Mouse (Mus musculus) ES-Bruce4 (cell line): ENCODE data around the gene 6430571L13Rik. TPM values are rescaled to one million over a fixed set of nuclear protein-coding genes. Genes with fewer than 3 reads are reported as not detected.
"Not testable (repeated sequence)": the region's sequence is repeated elsewhere in the genome, so short reads cannot be mapped to it uniquely, and the experiment has no call there.

Source experiments
- H3K27ac ChIP-seq: 2 replicates; pipeline ENCODE4 v1.5.1; 2012; ENCODE audit warnings: low read length, inconsistent platforms; ENCODE audit not compliant: insufficient read depth
- H3K27me3 ChIP-seq: 2 replicates; pipeline ENCODE4 v1.6.1; 2012; ENCODE audit warnings: mild to moderate bottlenecking, low read length, inconsistent platforms; ENCODE audit not compliant: control insufficient read depth, poor library complexity, insufficient read depth, severe bottlenecking
- H3K36me3 ChIP-seq: 2 replicates; pipeline ENCODE4 v1.6.1; 2012; ENCODE audit warnings: inconsistent platforms, mild to moderate bottlenecking, low read length, moderate library complexity; ENCODE audit not compliant: control insufficient read depth, poor library complexity, insufficient read depth, severe bottlenecking
- H3K4me1 ChIP-seq: one replicate; pipeline ENCODE4 v1.8.1; 2011; ENCODE audit warnings: low read length; ENCODE audit not compliant: control insufficient read depth, insufficient read depth
- H3K4me3 ChIP-seq: 2 replicates; pipeline ENCODE4 v1.5.1; 2011; ENCODE audit warnings: low read depth, mild to moderate bottlenecking, low read length
- H3K9ac ChIP-seq: 2 replicates; pipeline ENCODE4 v1.6.1; 2012; ENCODE audit warnings: low read depth, mild to moderate bottlenecking, inconsistent platforms; ENCODE audit not compliant: poor library complexity, severe bottlenecking
- H3K9me3 ChIP-seq: replicated peaks from 2 replicates; pipeline ENCODE4 v1.6.1; 2012; ENCODE audit warnings: mild to moderate bottlenecking, low read length, inconsistent platforms; ENCODE audit not compliant: control insufficient read depth, poor library complexity, insufficient read depth, severe bottlenecking
- CTCF ChIP-seq: IDR thresholded peaks from one replicate; pipeline ENCODE4 v1.8.1; 2011; ENCODE audit warnings: low read depth, low read length
- EP300 ChIP-seq: IDR thresholded peaks from 2 replicates; pipeline ENCODE4 v1.6.1; 2011; ENCODE audit warnings: low read depth, low read length; ENCODE audit not compliant: insufficient read depth
- POLR2A ChIP-seq: IDR thresholded peaks from one replicate; pipeline ENCODE4 v1.8.1; 2011; ENCODE audit warnings: low read length; ENCODE audit not compliant: insufficient read depth
- polyA plus RNA-seq: library from polyadenylated mRNA; stranded (reverse); fragments of >200 nt; gene quantifications from 2 replicates; pipeline ENCODE4 v1.2.4, GENCODE M21; 2011; ENCODE audit warnings: low read depth; ENCODE audit not compliant: missing spikeins, insufficient read depth, insufficient read length

Gene 6430571L13Rik
- polyA plus RNA-seq, 1 experiment, result 0.30 TPM

DNA sequence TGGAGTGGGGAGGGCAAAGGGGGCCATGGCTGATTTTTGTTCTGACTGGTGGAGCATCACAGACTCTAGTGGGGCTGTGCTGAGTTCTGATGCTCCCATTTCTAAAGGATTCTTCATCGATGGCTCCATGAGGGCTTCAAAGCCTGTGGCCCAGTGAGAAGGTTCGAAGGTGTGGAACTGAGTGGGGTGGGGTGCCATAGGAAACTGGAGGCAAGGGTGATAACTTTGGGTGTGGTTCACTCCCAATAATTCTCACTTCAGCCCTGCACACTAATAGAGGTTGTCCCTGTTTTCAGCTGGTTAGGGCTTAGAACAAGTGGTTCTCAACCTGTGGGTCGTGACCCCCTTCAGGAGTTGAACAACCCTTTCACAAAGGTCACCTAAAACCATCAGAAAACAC, 36.0 kb upstream of the 6430571L13Rik start:
- Histone ChIP-seq H3K9ac (no peak overlapping the region), H3K9me3 (no peaks in the 10 kb centered on the region), H3K27ac (no peak overlapping the region), H3K27me3 (no peaks in the 10 kb centered on the region), H3K36me3 (peaks cover 10% of the 10 kb centered on the region), H3K4me1 (peaks cover 3% of the 10 kb centered on the region), H3K4me3 (no peak overlapping the region)
- no peak for TF ChIP-seq CTCF
- TF ChIP-seq POLR2A, result no peak
- no peak for TF ChIP-seq EP300

DNA sequence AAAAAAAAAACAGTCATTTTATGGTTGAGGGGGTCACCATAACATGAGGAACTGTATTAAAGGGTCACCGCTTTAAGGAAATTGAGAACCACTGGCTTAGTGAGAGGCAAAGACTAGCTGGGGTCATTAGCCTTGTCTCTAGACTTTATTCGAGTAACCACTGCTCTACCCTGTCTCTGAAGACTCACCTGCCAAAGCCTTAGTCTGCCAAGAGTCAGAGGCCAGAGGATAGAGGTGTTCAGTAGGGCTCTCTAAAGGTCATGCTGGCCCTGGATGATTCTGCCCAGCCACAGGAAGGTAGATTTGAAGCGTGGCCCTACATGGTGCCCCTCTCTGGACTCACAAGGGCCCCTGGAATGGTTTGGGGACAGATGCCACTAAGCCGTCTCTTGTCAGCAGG, 35.4 kb upstream of the 6430571L13Rik start:
- H3K4me3 ChIP-seq, result no peak overlapping the region
- no peak overlapping the region for H3K9ac ChIP-seq
- no peaks in the 10 kb centered on the region for H3K9me3 ChIP-seq
- H3K4me1 ChIP-seq, result peaks cover 3% of the 10 kb centered on the region
- no peak for TF ChIP-seq POLR2A
- no peak for TF ChIP-seq EP300
- TF ChIP-seq CTCF, result no peak
- H3K27ac ChIP-seq, result peak overlapping the region; percentile 11
- no peaks in the 10 kb centered on the region for H3K27me3 ChIP-seq
- H3K36me3 ChIP-seq, result peaks cover 10% of the 10 kb centered on the region

DNA sequence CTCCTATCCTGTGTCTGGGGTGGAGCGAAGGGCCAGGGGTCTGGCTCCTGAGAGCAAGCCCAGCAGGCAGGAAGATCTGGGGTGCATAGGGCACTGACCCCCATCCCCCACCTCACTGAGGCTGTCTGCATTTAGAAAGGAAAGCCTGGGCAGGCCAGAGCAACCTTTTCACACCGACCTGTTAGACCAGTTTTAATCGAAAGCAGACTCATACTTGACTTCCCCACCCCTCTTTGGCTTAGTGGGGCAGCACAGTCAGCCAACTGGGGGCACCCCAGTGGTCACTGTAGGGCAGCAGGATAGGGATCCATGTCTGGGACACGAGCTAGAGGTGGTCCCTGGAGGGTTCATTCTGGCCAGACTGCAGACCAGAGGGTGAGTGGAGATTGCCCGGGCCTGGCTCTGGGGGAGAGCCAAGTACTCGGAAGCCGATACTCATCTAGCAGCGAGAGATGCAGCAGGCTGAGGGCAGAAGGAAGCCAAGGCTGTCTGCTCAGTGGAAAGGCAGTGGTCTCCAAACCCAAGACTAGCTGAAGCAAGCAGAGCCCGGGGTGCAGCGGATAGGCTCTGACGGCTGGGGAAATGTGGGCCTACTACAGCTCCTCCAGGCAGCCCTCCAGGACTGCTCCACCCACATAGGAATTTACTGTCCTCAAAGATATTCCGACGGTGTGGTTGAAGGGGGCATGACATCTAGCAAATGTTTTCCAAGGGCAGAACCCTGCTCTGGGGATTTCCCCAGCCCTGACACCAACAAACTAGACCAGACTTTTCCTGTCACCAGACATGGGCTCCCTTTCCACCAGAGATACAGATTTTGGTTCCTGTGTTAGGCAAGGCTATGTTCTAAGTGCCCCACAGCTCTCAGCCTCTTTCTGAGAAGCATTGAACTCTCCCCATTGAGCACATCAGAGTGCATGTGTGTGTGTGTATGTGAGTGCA, 34.5 kb upstream of the 6430571L13Rik start:
- Histone ChIP-seq H3K9me3 (no peaks in the 10 kb centered on the region), H3K36me3 (peaks cover 7% of the 10 kb centered on the region), H3K27me3 (no peaks in the 10 kb centered on the region), H3K4me3 (no peak overlapping the region), H3K4me1 (peaks cover 3% of the 10 kb centered on the region), H3K27ac (peak overlapping the region; percentile 55), H3K9ac (no peak overlapping the region)
- TF ChIP-seq EP300, result 0 out of 2 replicates have a peak, but pooled peaks have one; percentile 56
- no peak for TF ChIP-seq POLR2A
- no peak for TF ChIP-seq CTCF

DNA sequence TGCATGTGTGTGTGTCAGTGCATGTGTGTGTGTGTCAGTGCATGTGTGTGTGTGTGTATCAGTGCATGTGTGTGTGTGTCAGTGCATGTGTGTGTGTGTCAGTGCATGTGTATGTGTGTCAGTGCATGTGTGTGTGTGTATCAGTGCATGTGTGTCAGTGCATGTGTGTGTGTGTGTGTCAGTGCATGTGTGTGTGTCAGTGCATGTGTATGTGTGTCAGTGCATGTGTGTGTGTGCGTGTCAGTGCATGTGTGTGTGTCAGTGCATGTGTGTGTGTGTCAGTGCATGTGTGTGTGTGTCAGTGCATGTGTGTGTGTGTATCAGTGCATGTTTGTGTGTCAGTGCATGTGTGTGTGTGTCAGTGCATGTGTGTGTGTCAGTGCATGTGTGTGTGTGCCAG, 33.7 kb upstream of the 6430571L13Rik start:
- not testable (repeated sequence) for H3K27me3 ChIP-seq, H3K36me3 ChIP-seq, H3K4me1 ChIP-seq, H3K9me3 ChIP-seq, H3K4me3 ChIP-seq, H3K9ac ChIP-seq, H3K27ac ChIP-seq

DNA sequence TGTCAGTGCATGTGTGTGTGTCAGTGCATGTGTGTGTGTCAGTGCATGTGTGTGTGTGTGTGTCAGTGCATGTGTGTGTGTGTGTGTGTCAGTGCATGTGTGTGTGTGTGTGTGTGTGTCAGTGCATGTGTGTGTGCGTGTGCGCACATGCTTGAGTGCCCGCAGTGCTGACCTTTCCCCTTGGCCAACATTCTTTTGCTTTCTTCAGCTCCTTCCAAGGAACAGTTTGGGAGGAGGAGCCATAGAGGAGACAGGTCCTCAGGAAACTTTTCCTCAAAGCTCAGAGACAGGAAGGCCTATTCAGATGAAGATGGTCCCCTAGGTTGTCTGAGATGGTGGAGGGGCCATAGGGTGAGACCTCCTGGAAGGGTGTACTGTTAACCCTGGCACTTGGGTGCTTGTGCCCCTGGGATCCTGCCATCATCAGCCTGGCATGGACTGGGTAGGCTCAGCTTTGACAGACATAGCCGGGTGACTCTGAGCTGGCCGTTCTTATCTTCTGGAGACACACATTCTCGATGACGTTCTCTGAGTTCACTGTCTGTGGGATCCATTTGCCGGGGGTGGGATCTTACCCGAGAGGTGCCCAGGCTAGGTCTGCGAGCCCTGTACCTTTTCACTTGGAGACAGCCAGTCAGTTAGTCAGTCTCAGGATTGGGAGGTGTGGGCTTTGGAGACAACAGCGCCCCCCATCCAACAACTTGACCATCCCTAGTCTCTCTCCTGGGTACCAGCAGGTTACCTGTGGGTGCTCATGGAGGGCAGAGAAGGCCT, 33.1 kb upstream of the 6430571L13Rik start:
- no peak for TF ChIP-seq EP300
- no peak for TF ChIP-seq POLR2A
- TF ChIP-seq CTCF, result no peak
- H3K4me3 ChIP-seq, result no peak overlapping the region
- no peaks in the 10 kb centered on the region for H3K27me3 ChIP-seq
- H3K36me3 ChIP-seq, result no peaks in the 10 kb centered on the region
- H3K9me3 ChIP-seq, result no peaks in the 10 kb centered on the region
- H3K9ac ChIP-seq, result no peak overlapping the region
- no peak overlapping the region for H3K27ac ChIP-seq
- no peaks in the 10 kb centered on the region for H3K4me1 ChIP-seq

DNA sequence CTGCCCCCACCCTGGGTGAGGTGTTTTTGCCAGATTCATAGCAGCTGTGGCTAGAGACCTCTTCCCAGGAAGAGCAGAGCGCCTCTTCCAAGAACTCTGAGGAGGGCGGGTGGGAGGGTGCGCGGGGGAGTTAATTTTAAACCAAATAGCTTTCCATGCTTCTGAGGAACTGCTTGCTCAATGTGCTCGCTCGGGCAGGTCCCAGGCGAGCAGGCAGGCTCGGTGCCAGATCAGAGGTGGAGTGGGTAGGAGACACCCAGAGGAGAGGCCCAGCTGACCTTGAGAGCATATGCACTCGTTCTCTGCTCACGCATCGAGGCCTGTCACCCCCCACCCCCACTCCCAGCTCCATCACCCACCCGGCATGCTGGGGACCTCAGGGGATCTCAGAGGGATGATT, 32.5 kb upstream of the 6430571L13Rik start:
- Histone ChIP-seq H3K4me3 (no peak overlapping the region), H3K9me3 (no peaks in the 10 kb centered on the region), H3K27ac (no peak overlapping the region), H3K4me1 (no peaks in the 10 kb centered on the region), H3K27me3 (no peaks in the 10 kb centered on the region), H3K36me3 (no peaks in the 10 kb centered on the region), H3K9ac (no peak overlapping the region)
- TF ChIP-seq POLR2A, result no peak
- no peak for TF ChIP-seq CTCF
- no peak for TF ChIP-seq EP300
